Mouse (Mus musculus) forebrain, embryonic 14.5 days (tissue): ENCODE data around the gene Spint5. TPM values are rescaled to one million over a fixed set of nuclear protein-coding genes. Genes with fewer than 3 reads are reported as not detected.

Source experiments
- ATAC-seq: fragments of 200-750 bp; cut with Nextera tagmentation; 2 replicates; pipeline ENCODE4 v1.8.0; 2017; ENCODE audit warnings: mild to moderate bottlenecking, moderate library complexity
- DNase-seq: peaks from one replicate; pipeline ENCODE4 v3.0.0-alpha.2; 2015; ENCODE audit warnings: low spot score
- H3K27ac ChIP-seq: fragments of 300-500 bp; sonication (generic); 2 replicates; pipeline ENCODE4 v1.5.1; 2014; ENCODE audit warnings: low read depth, mild to moderate bottlenecking, control low read depth, low read length, moderate library complexity
- H3K27me3 ChIP-seq: fragments of 300-500 bp; sonication (generic); replicated peaks from 2 replicates; pipeline ENCODE4 v1.6.1; 2014; ENCODE audit warnings: low read length, control low read depth, mixed read lengths; ENCODE audit not compliant: control insufficient read depth, insufficient read depth
- H3K36me3 ChIP-seq: fragments of 300-500 bp; sonication (generic); 2 replicates; pipeline ENCODE4 v1.6.1; 2014; ENCODE audit warnings: low read length, control low read depth; ENCODE audit not compliant: control insufficient read depth, insufficient read depth
- H3K4me1 ChIP-seq: fragments of 300-500 bp; sonication (generic); 2 replicates; pipeline ENCODE4 v1.6.1; 2014; ENCODE audit warnings: antibody characterized with exemption, low read length, control low read depth; ENCODE audit not compliant: control insufficient read depth, insufficient read depth
- H3K4me2 ChIP-seq: fragments of 300-500 bp; sonication (generic); 2 replicates; pipeline ENCODE4 v1.6.1; 2014; ENCODE audit warnings: mild to moderate bottlenecking, control low read depth, low read length
- H3K4me3 ChIP-seq: fragments of 300-500 bp; sonication (generic); 2 replicates; pipeline ENCODE4 v1.5.1; 2014; ENCODE audit warnings: low read depth, low read length, control low read depth
- H3K9ac ChIP-seq: fragments of 300-500 bp; sonication (generic); 2 replicates; pipeline ENCODE4 v1.6.1; 2014; ENCODE audit warnings: mild to moderate bottlenecking, low read length, control low read depth, moderate library complexity
- H3K9me3 ChIP-seq: fragments of 300-500 bp; sonication (generic); replicated peaks from 2 replicates; pipeline ENCODE4 v1.6.1; 2016; ENCODE audit warnings: low read length, control low read depth, mixed read lengths; ENCODE audit not compliant: control insufficient read depth
- WGBS: fragments of 180-500 bp; shearing (Covaris S2); extraction: QIAGEN DNeasy Blood & Tissue Kit; methylation state at CpG from one replicate; pipeline ENCODE4 v1.1.7; 2014; 5-methylcytosine and 5-hydroxymethylcytosine counted together
- polyA plus RNA-seq: library from polyadenylated mRNA; unstranded; fragments of >200 nt; fragmentation: Nextera tagmentation; extraction: Ambion mirVana; gene quantifications from 2 replicates; pipeline ENCODE4 v1.2.1, GENCODE M21; 2014

The Spint5 gene
- polyA plus RNA-seq, 1 experiment from 2014 or later = not detected

DNA sequence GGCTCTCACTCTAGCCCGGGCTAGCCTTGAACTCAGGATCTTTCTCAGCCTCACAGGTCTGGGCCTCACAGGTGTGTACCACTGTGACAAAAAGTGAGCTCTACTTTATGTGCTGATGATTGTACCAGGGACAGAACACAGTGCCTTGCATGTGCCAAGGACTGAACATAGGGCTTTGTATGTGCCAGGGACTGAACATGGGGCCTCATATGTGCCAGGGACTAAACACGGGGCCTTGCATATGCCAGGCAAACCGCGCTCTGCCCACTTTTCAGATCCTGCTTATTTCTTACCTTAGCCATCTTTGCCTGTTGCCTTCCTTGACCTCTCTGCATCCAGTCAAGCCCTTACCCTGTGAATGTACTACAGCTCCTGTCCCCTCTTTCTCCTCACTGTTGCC is 46.9 kb downstream of the Spint5 start:
- Histone ChIP-seq H3K27me3 (no peaks in the 10 kb centered on the region), H3K4me2 (no peak overlapping the region), H3K4me3 (no peak overlapping the region), H3K27ac (no peak overlapping the region), H3K4me1 (no peaks in the 10 kb centered on the region), H3K9ac (no peak overlapping the region), H3K36me3 (peaks cover 94% of the 10 kb centered on the region), H3K9me3 (no peaks in the 10 kb centered on the region)
- 96% methylated on average over 4 of the region's 4 CpGs for WGBS
- ATAC-seq = no peak
- DNase-seq = no peak

DNA sequence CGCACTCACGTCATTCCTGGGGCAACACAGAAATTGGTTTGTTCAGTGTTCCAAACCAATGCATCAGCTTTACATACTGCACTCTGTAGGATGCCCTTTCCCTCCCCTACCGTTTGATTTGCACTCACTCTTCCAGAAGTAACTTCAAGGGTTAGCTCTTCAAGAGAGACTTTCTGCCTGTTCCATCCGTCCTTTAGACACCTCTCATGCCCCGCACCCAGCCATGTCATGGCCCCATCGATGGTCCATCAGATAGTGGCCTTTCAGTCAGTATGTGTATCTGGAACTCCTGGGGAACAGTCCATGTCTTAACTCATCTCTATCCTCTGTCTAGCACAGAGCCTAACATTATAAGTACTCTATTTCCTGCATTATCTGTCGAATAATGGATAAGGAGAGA is 47.5 kb downstream of the Spint5 start:
- H3K9ac ChIP-seq = no peak overlapping the region
- whole genome bisulfite sequencing = 89% methylated on average over 7 of the region's 7 CpGs
- DNase-seq = no peak
- H3K4me1 ChIP-seq = no peaks in the 10 kb centered on the region
- H3K4me3 ChIP-seq = no peak overlapping the region
- H3K27ac ChIP-seq = no peak overlapping the region
- H3K27me3 ChIP-seq = no peaks in the 10 kb centered on the region
- ATAC-seq = no peak
- no peak overlapping the region for H3K4me2 ChIP-seq
- peaks cover 94% of the 10 kb centered on the region for H3K36me3 ChIP-seq
- no peaks in the 10 kb centered on the region for H3K9me3 ChIP-seq

DNA sequence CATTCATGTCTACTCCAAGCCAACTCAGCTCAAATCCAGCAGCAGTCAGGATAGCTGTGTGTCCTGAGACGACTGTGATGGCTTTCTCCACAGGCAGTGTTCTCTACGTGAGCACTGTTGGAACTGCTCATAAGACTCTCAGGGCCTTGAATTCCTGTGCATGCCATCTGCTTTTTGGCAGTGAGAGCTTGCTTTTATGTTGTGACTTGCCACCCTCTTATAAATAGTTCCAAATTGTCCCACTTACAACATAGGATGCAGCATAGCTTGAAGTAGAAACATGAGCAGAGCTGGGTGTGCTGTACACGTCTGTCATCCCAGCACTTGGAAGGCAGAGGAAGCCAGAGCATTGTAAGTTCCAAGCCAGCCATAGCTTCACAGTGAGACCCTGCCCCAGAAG is 50.7 kb downstream of the Spint5 start:
- H3K4me3 ChIP-seq = no peak overlapping the region
- DNase-seq (no peak), ATAC-seq (no peak)
- H3K4me2 ChIP-seq = no peak overlapping the region
- H3K27me3 ChIP-seq = no peaks in the 10 kb centered on the region
- peaks cover 10% of the 10 kb centered on the region; the same call in 1 of the 2 replicates for H3K4me1 ChIP-seq
- no peak overlapping the region for H3K9ac ChIP-seq
- no peaks in the 10 kb centered on the region for H3K9me3 ChIP-seq
- peaks cover 69% of the 10 kb centered on the region for H3K36me3 ChIP-seq
- H3K27ac ChIP-seq = no peak overlapping the region
- WGBS = 79% methylated on average over 3 of the region's 3 CpGs

Other genes with a start within 250 kb of the Spint5 start
- gene Trp53tg5, start 241.6 kb upstream of the Spint5 start, polyA plus RNA-seq = not detected in 2 replicates
- gene Dbndd2, start 229.2 kb upstream of the Spint5 start, polyA plus RNA-seq = 3.5 and 4.9 TPM in 2 replicates
- gene Pigt, start 217.8 kb upstream of the Spint5 start, polyA plus RNA-seq = 66.8 and 72.2 TPM in 2 replicates
- gene Wfdc2, start 152.9 kb upstream of the Spint5 start, polyA plus RNA-seq = 5.2 and 5.8 TPM in 2 replicates
- gene Spint3, start 141.8 kb upstream of the Spint5 start, polyA plus RNA-seq = not detected in 2 replicates
- not detected in 2 replicates for gene Wfdc6a, start 129.9 kb upstream of the Spint5 start, polyA plus RNA-seq
- not detected in 2 replicates for gene Eppin, start 121.7 kb upstream of the Spint5 start, polyA plus RNA-seq
- not detected in 2 replicates for gene Wfdc6b, start 101.8 kb upstream of the Spint5 start, polyA plus RNA-seq
- gene Wfdc8, start 101.7 kb upstream of the Spint5 start, polyA plus RNA-seq = not detected in 2 replicates
- gene Wfdc16, start 76.5 kb upstream of the Spint5 start, polyA plus RNA-seq = not detected in 2 replicates
- gene Wfdc10, start 59.3 kb upstream of the Spint5 start, polyA plus RNA-seq = not detected in 2 replicates
- gene Wfdc9, start 58.7 kb upstream of the Spint5 start, polyA plus RNA-seq = not detected in 2 replicates
- not detected in 2 replicates for gene Wfdc11, start 41.2 kb upstream of the Spint5 start, polyA plus RNA-seq
- gene Wfdc13, start 30.2 kb upstream of the Spint5 start, polyA plus RNA-seq = not detected in 2 replicates
- not detected in 2 replicates for gene Spint4, start 16.8 kb upstream of the Spint5 start, polyA plus RNA-seq
- gene Wfdc3, start 30.6 kb downstream of the Spint5 start, polyA plus RNA-seq = 0.35 and 0.77 TPM in 2 replicates
- 62.2 and 64.9 TPM in 2 replicates for gene Dnttip1, start 30.7 kb downstream of the Spint5 start, polyA plus RNA-seq
- 162 and 198 TPM in 2 replicates for gene Ube2c, start 54.6 kb downstream of the Spint5 start, polyA plus RNA-seq
- gene Tnnc2, start 64.7 kb downstream of the Spint5 start, polyA plus RNA-seq = not detected in 2 replicates
- 20.4 and 22.8 TPM in 2 replicates for gene Snx21, start 70.5 kb downstream of the Spint5 start, polyA plus RNA-seq
- 12.0 and 14.3 TPM in 2 replicates for gene Acot8, start 89.6 kb downstream of the Spint5 start, polyA plus RNA-seq
- 13.0 and 15.0 TPM in 2 replicates for gene Zswim3, start 89.8 kb downstream of the Spint5 start, polyA plus RNA-seq
- gene Zswim1, start 107.4 kb downstream of the Spint5 start, polyA plus RNA-seq = 19.5 and 23.5 TPM in 2 replicates
- 0.30 TPM in 1 of 2 replicates, not detected in the other for gene Spata25, start 113.2 kb downstream of the Spint5 start, polyA plus RNA-seq
- gene Ctsa, start 117.6 kb downstream of the Spint5 start, polyA plus RNA-seq = 79.5 and 84.4 TPM in 2 replicates
- gene Neurl2, start 118.2 kb downstream of the Spint5 start, polyA plus RNA-seq = 3.9 and 5.8 TPM in 2 replicates
- gene Pltp, start 142.4 kb downstream of the Spint5 start, polyA plus RNA-seq = 58.4 and 80.3 TPM in 2 replicates
- 83.9 and 85.1 TPM in 2 replicates for gene Pcif1, start 164.0 kb downstream of the Spint5 start, polyA plus RNA-seq
- 8.9 and 13.4 TPM in 2 replicates for gene Zfp335, start 196.5 kb downstream of the Spint5 start, polyA plus RNA-seq
- gene Mmp9, start 225.5 kb downstream of the Spint5 start, polyA plus RNA-seq = 12.8 and 15.5 TPM in 2 replicates
- 15.1 and 17.7 TPM in 2 replicates for gene Slc12a5, start 245.5 kb downstream of the Spint5 start, polyA plus RNA-seq